Mouse (Mus musculus): ENCODE data around the gene Nup188.
A peak's percentile ranks its signal among the peaks of the same experiment; 100 is the strongest.

Nup188 gene

GRCm38 (mm10) chr2:30286192-30287026 is at the start of gene Nup188, which contains the start of gene Dolk:
Gene Nup188, plus strand, starts transcription at chr2:30286397.
Gene Dolk, minus strand, starts transcription at chr2:30286334.
- DNase-seq (ENCODE audit: low spot score): peak; percentile 97

GRCm38 (mm10) chr2:30236426-30237198 is 49.6 kb upstream of the Nup188 start:
- peak; percentile 55 for DNase-seq (ENCODE audit: low spot score)

GRCm38 (mm10) chr2:30237199-30237880 is 48.9 kb upstream of the Nup188 start, which contains the start of gene Lrrc8a:
Gene Lrrc8a, plus strand, starts transcription at chr2:30237715.
- DNase-seq (ENCODE audit: low spot score): peak; percentile 98

GRCm38 (mm10) chr2:30237881-30238280 is 48.3 kb upstream of the Nup188 start:
- peak; percentile 69 for DNase-seq (ENCODE audit: low spot score)

- no peak for DNase-seq (ENCODE audit: low spot score)
These were observed 47.2 kb upstream of the Nup188 start for GRCm38 (mm10) chr2:30238906-30239465.

- DNase-seq (ENCODE audit: low spot score): no peak
These were observed 46.4 kb upstream of the Nup188 start for GRCm38 (mm10) chr2:30239777-30240176.

- no peak for DNase-seq (ENCODE audit: low spot score)
These were observed 45.9 kb upstream of the Nup188 start, which contains the start of gene Gm28035 for GRCm38 (mm10) chr2:30240267-30240666. Gene Gm28035, plus strand, starts transcription at chr2:30240567.

- peak; percentile 69 for DNase-seq (ENCODE audit: low spot score)
These were observed 43.7 kb upstream of the Nup188 start for GRCm38 (mm10) chr2:30242509-30242908.

- no peak for DNase-seq (ENCODE audit: low spot score)
These were observed 42.8 kb upstream of the Nup188 start for GRCm38 (mm10) chr2:30243391-30243790.

GRCm38 (mm10) chr2:30244595-30245178 is 41.5 kb upstream of the Nup188 start:
- DNase-seq (ENCODE audit: low spot score): no peak

GRCm38 (mm10) chr2:30247036-30247435 is 39.2 kb upstream of the Nup188 start:
- DNase-seq (ENCODE audit: low spot score): no peak

- DNase-seq (ENCODE audit: low spot score): no peak
These were observed 38.5 kb upstream of the Nup188 start for GRCm38 (mm10) chr2:30247681-30248080.

GRCm38 (mm10) chr2:30249182-30249581 is 37.0 kb upstream of the Nup188 start:
- no peak for DNase-seq (ENCODE audit: low spot score)

GRCm38 (mm10) chr2:30250166-30251128 is 35.8 kb upstream of the Nup188 start:
- DNase-seq (ENCODE audit: low spot score): no peak

GRCm38 (mm10) chr2:30251417-30252104 is 34.6 kb upstream of the Nup188 start:
- DNase-seq (ENCODE audit: low spot score): no peak

- DNase-seq (ENCODE audit: low spot score): no peak
These were observed 33.7 kb upstream of the Nup188 start for GRCm38 (mm10) chr2:30252521-30252920.

GRCm38 (mm10) chr2:30253809-30254208 is 32.4 kb upstream of the Nup188 start:
- no peak for DNase-seq (ENCODE audit: low spot score)

GRCm38 (mm10) chr2:30255631-30256395 is 30.4 kb upstream of the Nup188 start:
- DNase-seq (ENCODE audit: low spot score): no peak
